Comparison of ENCODE assay signal across 17 mouse cellular contexts in genomic region chr7:16031072-16031471, GRCm38 (mm10). TPM values are rescaled to one million over a fixed set of nuclear protein-coding genes. Genes with fewer than 3 reads are reported as not detected.
"Had no signal": no experiment of that assay in that cellular context is flagged by ENCODE, and none has a peak within 500 bp of the region (broad histone marks: within the 10 kb centered on the region; RNA-seq: fewer than 3 reads in every experiment).

No protein-coding gene starts in this region.

- DNase-seq: kidney, adult 8-10 months; kidney, postnatal 25 days; left cerebral cortex, postnatal 4 days; lung, embryonic 14.5 days; lung, postnatal 10 days; lung, postnatal 4 days; right cerebral cortex, adult 18-20 months; right cerebral cortex, postnatal 25 days; thymus, postnatal 36 days had no signal

- H3K27ac ChIP-seq: intestine, embryonic 15.5 days; liver, embryonic 15.5 days; midbrain, embryonic 12.5 days; neural tube, embryonic 15.5 days had no signal

- H3K4me2 ChIP-seq: intestine, embryonic 15.5 days; liver, embryonic 15.5 days; lung, embryonic 14.5 days; midbrain, embryonic 12.5 days; neural tube, embryonic 15.5 days had no signal

- H3K27me3 ChIP-seq: intestine, embryonic 15.5 days; liver, embryonic 15.5 days; midbrain, embryonic 12.5 days; neural tube, embryonic 15.5 days had no signal

- H3K9ac ChIP-seq: intestine, embryonic 15.5 days; liver, embryonic 15.5 days; lung, embryonic 14.5 days; midbrain, embryonic 12.5 days; neural tube, embryonic 15.5 days had no signal

- H3K4me1 ChIP-seq: midbrain, embryonic 12.5 days had no signal

- H3K36me3 ChIP-seq: liver, embryonic 15.5 days; neural tube, embryonic 15.5 days had no signal

- ATAC-seq: intestine, embryonic 15.5 days; midbrain, embryonic 16.5 days had no signal

- H3K4me3 ChIP-seq: intestine, embryonic 15.5 days; liver, embryonic 15.5 days; midbrain, embryonic 12.5 days; neural tube, embryonic 15.5 days had no signal

- H3K9me3 ChIP-seq: intestine, embryonic 15.5 days; liver, embryonic 15.5 days; midbrain, embryonic 12.5 days; neural tube, embryonic 15.5 days had no signal

RNA-seq across cellular contexts. Expression of gene Zfp541, which starts 30.5 kb away (rescaled TPM):
- total RNA-seq: liver, adult 2 months; megakaryocyte-erythroid progenitor cell, adult 5-6 weeks had no signal
- polyA plus RNA-seq: liver, embryonic 15.5 days; lung, embryonic 14.5 days; midbrain, embryonic 12.5 days; small intestine, adult 2 months had no signal
